Mouse (Mus musculus) kidney, adult 2 months (tissue): ENCODE data around the gene Galnt18.

Source experiments
- CTCF ChIP-seq: fragments of 200-500 bp; conservative IDR thresholded peaks from 2 replicates; pipeline ENCODE4 v1.5.1; 2011; ENCODE audit warnings: low read depth, mild to moderate bottlenecking, control low read depth, low read length, moderate library complexity, mixed read lengths; ENCODE audit not compliant: insufficient read depth, insufficient read length
- POLR2A ChIP-seq: fragments of 200-500 bp; IDR thresholded peaks from one replicate; pipeline ENCODE4 v1.6.1; 2011; ENCODE audit warnings: low read depth, low read length, control low read depth

DNA sequence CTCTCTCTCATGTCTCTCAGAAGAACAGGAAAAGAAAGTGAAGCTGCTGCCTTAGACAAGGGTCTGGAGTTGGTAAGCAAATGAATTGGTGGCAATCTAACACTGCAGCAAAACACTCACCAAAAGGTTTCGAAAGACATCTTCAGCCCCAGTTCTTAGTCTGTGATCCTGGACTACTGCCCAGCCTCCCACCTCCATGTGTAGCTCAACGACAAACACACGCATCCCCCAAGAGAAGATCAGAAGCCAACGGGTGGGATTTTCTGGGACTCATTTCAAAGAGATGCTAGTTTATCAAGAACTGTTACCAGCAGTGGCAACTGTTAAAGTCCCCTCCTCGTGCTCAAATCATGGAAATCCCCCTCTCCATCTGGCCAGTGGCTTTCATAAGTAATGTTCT is 20.3 kb upstream of the Galnt18 start:
- no peak for TF ChIP-seq CTCF
- TF ChIP-seq POLR2A, result no peak
